Mouse (Mus musculus): ENCODE results near the gene Pebp1. TPM values are rescaled to one million over a fixed set of nuclear protein-coding genes. Genes with fewer than 3 reads are reported as not detected.

Gene Pebp1
- polyA plus RNA-seq, 1 experiment from 2014 or later = 949 TPM

Other genes with a start within 250 kb of the Pebp1 start
- gene Suds3, start 171.5 kb downstream of the Pebp1 start, polyA plus RNA-seq (2016; fragmentation: Nextera tagmentation; extraction: Ambion mirVana) = 79.1 and 90.4 TPM in 2 replicates
- 10.4 and 16.4 TPM in 2 replicates for gene Taok3, start 167.5 kb downstream of the Pebp1 start, polyA plus RNA-seq (2016; fragmentation: Nextera tagmentation; extraction: Ambion mirVana)
- 1.8 and 3.4 TPM in 2 replicates for gene Vsig10, start 31.5 kb upstream of the Pebp1 start, polyA plus RNA-seq (2016; fragmentation: Nextera tagmentation; extraction: Ambion mirVana)
- 56.9 and 86.8 TPM in 2 replicates for gene Wsb2, start 69.7 kb upstream of the Pebp1 start, polyA plus RNA-seq (2016; fragmentation: Nextera tagmentation; extraction: Ambion mirVana)
- gene Rfc5, start 101.4 kb upstream of the Pebp1 start, polyA plus RNA-seq (2016; fragmentation: Nextera tagmentation; extraction: Ambion mirVana) = 109 and 135 TPM in 2 replicates
- 0.92 and 2.1 TPM in 2 replicates for gene Ksr2, start 126.4 kb upstream of the Pebp1 start, polyA plus RNA-seq (2016; fragmentation: Nextera tagmentation; extraction: Ambion mirVana)

Measured in hindbrain, embryonic 10.5 days (tissue).